Mouse (Mus musculus) limb, embryonic 14.5 days (tissue): ENCODE data around the gene Ttc28. TPM values are rescaled to one million over a fixed set of nuclear protein-coding genes. Genes with fewer than 3 reads are reported as not detected.

Experiments
- ATAC-seq: fragments of 200-750 bp; cut with Nextera tagmentation; 2 replicates; pipeline ENCODE4 v1.8.0; 2017; ENCODE audit warnings: low read depth, moderate number of reproducible peaks, moderate TSS enrichment; ENCODE audit not compliant: low FRiP score
- DNase-seq: peaks from one replicate; pipeline ENCODE4 v3.0.0-alpha.2; 2015; ENCODE audit warnings: low spot score
- H3K27ac ChIP-seq: fragments of 300-500 bp; sonication (generic); replicated peaks from 2 replicates; pipeline ENCODE4 v1.5.1; 2014; ENCODE audit warnings: low read depth, mild to moderate bottlenecking, low read length, moderate library complexity, mixed read lengths
- H3K27me3 ChIP-seq: fragments of 300-500 bp; sonication (generic); 2 replicates; pipeline ENCODE4 v1.6.1; 2014; ENCODE audit warnings: low read length, mixed read lengths; ENCODE audit not compliant: control insufficient read depth, insufficient read depth
- H3K36me3 ChIP-seq: fragments of 300-500 bp; sonication (generic); 2 replicates; pipeline ENCODE4 v1.6.1; 2014; ENCODE audit warnings: mild to moderate bottlenecking, low read length, moderate library complexity, mixed read lengths; ENCODE audit not compliant: control insufficient read depth, insufficient read depth
- H3K4me1 ChIP-seq: fragments of 300-500 bp; sonication (generic); 2 replicates; pipeline ENCODE4 v1.6.1; 2014; ENCODE audit warnings: antibody characterized with exemption, low read length, mixed read lengths; ENCODE audit not compliant: control insufficient read depth, insufficient read depth
- H3K4me2 ChIP-seq: fragments of 300-500 bp; sonication (generic); replicated peaks from 2 replicates; pipeline ENCODE4 v1.6.1; 2014; ENCODE audit warnings: low read depth, mild to moderate bottlenecking, low read length, moderate library complexity; ENCODE audit not compliant: severe bottlenecking
- H3K4me3 ChIP-seq: fragments of 300-500 bp; sonication (generic); replicated peaks from 2 replicates; pipeline ENCODE4 v1.5.1; 2014; ENCODE audit warnings: low read length
- H3K9ac ChIP-seq: fragments of 300-500 bp; sonication (generic); 2 replicates; pipeline ENCODE4 v1.6.1; 2014; ENCODE audit warnings: mild to moderate bottlenecking, low read depth, low read length, moderate library complexity; ENCODE audit not compliant: severe bottlenecking
- H3K9me3 ChIP-seq: fragments of 300-500 bp; sonication (generic); 2 replicates; pipeline ENCODE4 v1.6.1; 2016; ENCODE audit warnings: low read length; ENCODE audit not compliant: control insufficient read depth
- POLR2A ChIP-seq: fragments of 200-500 bp; IDR thresholded peaks from 2 replicates; pipeline ENCODE4 v1.8.0; 2012; ENCODE audit warnings: inconsistent platforms, mild to moderate bottlenecking, moderate library complexity, borderline replicate concordance; ENCODE audit not compliant: insufficient read depth, insufficient read length; ENCODE audit errors: extremely low read depth
- WGBS: fragments of 180-500 bp; shearing (Covaris S2); extraction: QIAGEN DNeasy Blood & Tissue Kit; methylation state at CpG from one replicate; pipeline ENCODE4 v1.1.7; 2014; 5-methylcytosine and 5-hydroxymethylcytosine counted together
- polyA plus RNA-seq, 2 experiments: library from polyadenylated mRNA; depleted of rRNA in 1 of 2; stranded (reverse) in 1 of 2; unstranded in 1 of 2; fragments of >200 nt; fragmentation: Nextera tagmentation in 1 of 2; extraction: Ambion mirVana in 1 of 2; gene quantifications; 2 replicates each; pipeline versions ENCODE4 v1.2.1 to v1.2.3; 2012 to 2014

Gene Ttc28
- polyA plus RNA-seq, 2 experiments, result 16.3 to 19.9 TPM

GRCm38 (mm10) chr5:111155928-111156327, 276.3 kb downstream of the Ttc28 start:
- WGBS, result 90% methylated on average over 12 of the region's 12 CpGs
- DNase-seq, result no peak
- H3K9ac ChIP-seq, result no peak overlapping the region
- H3K27me3 ChIP-seq, result no peaks in the 10 kb centered on the region
- H3K4me3 ChIP-seq, result no peak overlapping the region
- H3K4me2 ChIP-seq, result no peak overlapping the region
- H3K9me3 ChIP-seq, result no peaks in the 10 kb centered on the region
- ATAC-seq, result no peak
- H3K36me3 ChIP-seq, result peaks cover 4% of the 10 kb centered on the region; the same call in 1 of the 2 replicates
- peaks cover 51% of the 10 kb centered on the region for H3K4me1 ChIP-seq
- TF ChIP-seq POLR2A, result no peak
- H3K27ac ChIP-seq, result no peak overlapping the region

- Histone ChIP-seq H3K4me1 (peaks cover 56% of the 10 kb centered on the region), H3K27me3 (no peaks in the 10 kb centered on the region)
- WGBS, result 85% methylated on average over 9 of the region's 9 CpGs
Observed at GRCm38 (mm10) chr5:111158266-111158665, 278.7 kb downstream of the Ttc28 start.

GRCm38 (mm10) chr5:111159628-111160321, 280.2 kb downstream of the Ttc28 start:
- H3K9me3 ChIP-seq, result no peaks in the 10 kb centered on the region
- WGBS, result 20% methylated on average over 23 of the region's 23 CpGs
- H3K4me3 ChIP-seq, result no peak overlapping the region
- no peak overlapping the region for H3K27ac ChIP-seq
- H3K9ac ChIP-seq, result no peak overlapping the region
- H3K4me2 ChIP-seq, result peak overlapping the region; percentile 22
- ATAC-seq, result peak; percentile 27; the same call in 1 of the 2 replicates
- H3K4me1 ChIP-seq, result peaks cover 50% of the 10 kb centered on the region
- TF ChIP-seq POLR2A, result no peak
- H3K27me3 ChIP-seq, result no peaks in the 10 kb centered on the region
- peak; percentile 62 for DNase-seq
- peaks cover 4% of the 10 kb centered on the region; the same call in 1 of the 2 replicates for H3K36me3 ChIP-seq

More at GRCm38 (mm10) chr5:111158266-111158665, 278.7 kb downstream of the Ttc28 start:
- Histone ChIP-seq H3K36me3 (peaks cover 4% of the 10 kb centered on the region; the same call in 1 of the 2 replicates), H3K9ac (no peak overlapping the region), H3K27ac (no peak overlapping the region), H3K4me3 (no peak overlapping the region), H3K9me3 (no peaks in the 10 kb centered on the region), H3K4me2 (no peak overlapping the region)
- no peak for TF ChIP-seq POLR2A
- ATAC-seq, result no peak
- DNase-seq, result no peak

- 68% methylated on average over 7 of the region's 7 CpGs for WGBS
- Histone ChIP-seq H3K4me3 (no peak overlapping the region), H3K27ac (no peak overlapping the region), H3K9ac (no peak overlapping the region), H3K4me1 (peaks cover 40% of the 10 kb centered on the region), H3K4me2 (no peak overlapping the region), H3K36me3 (peaks cover 2% of the 10 kb centered on the region; the same call in 1 of the 2 replicates), H3K9me3 (no peaks in the 10 kb centered on the region), H3K27me3 (no peaks in the 10 kb centered on the region)
- ATAC-seq (no peak), DNase-seq (no peak)
- TF ChIP-seq POLR2A, result no peak
Observed at GRCm38 (mm10) chr5:111161146-111161930, 281.7 kb downstream of the Ttc28 start.

GRCm38 (mm10) chr5:111162857-111163256, 283.3 kb downstream of the Ttc28 start:
- Histone ChIP-seq H3K36me3 (no peaks in the 10 kb centered on the region), H3K4me3 (no peak overlapping the region), H3K27ac (no peak overlapping the region), H3K27me3 (no peaks in the 10 kb centered on the region), H3K9ac (no peak overlapping the region), H3K4me1 (peaks cover 40% of the 10 kb centered on the region), H3K9me3 (no peaks in the 10 kb centered on the region), H3K4me2 (no peak overlapping the region)
- WGBS, result 41% methylated on average over 6 of the region's 6 CpGs
- no peak for DNase-seq
- no peak for ATAC-seq
- TF ChIP-seq POLR2A, result no peak
